Mouse (Mus musculus) hindbrain, embryonic 12.5 days (tissue): ENCODE data around the gene Ccl5. TPM values are rescaled to one million over a fixed set of nuclear protein-coding genes. Genes with fewer than 3 reads are reported as not detected.

Experiments
- ATAC-seq: fragments of 200-750 bp; cut with Nextera tagmentation; 2 replicates; pipeline ENCODE4 v1.8.0; 2017; ENCODE audit warnings: moderate TSS enrichment; ENCODE audit not compliant: low FRiP score
- H3K27ac ChIP-seq: fragments of 300-500 bp; sonication (generic); 2 replicates; pipeline ENCODE4 v1.5.1; 2016; ENCODE audit warnings: mild to moderate bottlenecking
- H3K27me3 ChIP-seq: fragments of 300-500 bp; sonication (generic); 2 replicates; pipeline ENCODE4 v1.6.1; 2016; ENCODE audit warnings: mild to moderate bottlenecking
- H3K36me3 ChIP-seq: fragments of 300-500 bp; sonication (generic); 2 replicates; pipeline ENCODE4 v1.6.1; 2016; ENCODE audit warnings: mild to moderate bottlenecking
- H3K4me1 ChIP-seq: fragments of 300-500 bp; sonication (generic); 2 replicates; pipeline ENCODE4 v1.6.1; 2016
- H3K4me2 ChIP-seq: fragments of 300-500 bp; sonication (generic); replicated peaks from 2 replicates; pipeline ENCODE4 v1.6.1; 2016; ENCODE audit warnings: mild to moderate bottlenecking
- H3K4me3 ChIP-seq: fragments of 300-500 bp; sonication (generic); 2 replicates; pipeline ENCODE4 v1.5.1; 2016; ENCODE audit warnings: mild to moderate bottlenecking
- H3K9ac ChIP-seq: fragments of 300-500 bp; sonication (generic); 2 replicates; pipeline ENCODE4 v1.6.1; 2016; ENCODE audit warnings: mild to moderate bottlenecking, moderate library complexity
- H3K9me3 ChIP-seq: fragments of 300-500 bp; sonication (generic); replicated peaks from 2 replicates; pipeline ENCODE4 v1.6.1; 2016; ENCODE audit warnings: mild to moderate bottlenecking
- WGBS: fragments of 180-500 bp; shearing (Covaris S2); methylation state at CpG from one replicate; pipeline ENCODE4 v1.1.7; 2016; 5-methylcytosine and 5-hydroxymethylcytosine counted together
- polyA plus RNA-seq: library from polyadenylated mRNA; unstranded; fragments of >200 nt; fragmentation: Nextera tagmentation; extraction: Ambion mirVana; gene quantifications from 2 replicates; pipeline ENCODE4 v1.2.1, GENCODE M21; 2016

The Ccl5 gene
- polyA plus RNA-seq, 1 experiment from 2014 or later, result not detected

DNA sequence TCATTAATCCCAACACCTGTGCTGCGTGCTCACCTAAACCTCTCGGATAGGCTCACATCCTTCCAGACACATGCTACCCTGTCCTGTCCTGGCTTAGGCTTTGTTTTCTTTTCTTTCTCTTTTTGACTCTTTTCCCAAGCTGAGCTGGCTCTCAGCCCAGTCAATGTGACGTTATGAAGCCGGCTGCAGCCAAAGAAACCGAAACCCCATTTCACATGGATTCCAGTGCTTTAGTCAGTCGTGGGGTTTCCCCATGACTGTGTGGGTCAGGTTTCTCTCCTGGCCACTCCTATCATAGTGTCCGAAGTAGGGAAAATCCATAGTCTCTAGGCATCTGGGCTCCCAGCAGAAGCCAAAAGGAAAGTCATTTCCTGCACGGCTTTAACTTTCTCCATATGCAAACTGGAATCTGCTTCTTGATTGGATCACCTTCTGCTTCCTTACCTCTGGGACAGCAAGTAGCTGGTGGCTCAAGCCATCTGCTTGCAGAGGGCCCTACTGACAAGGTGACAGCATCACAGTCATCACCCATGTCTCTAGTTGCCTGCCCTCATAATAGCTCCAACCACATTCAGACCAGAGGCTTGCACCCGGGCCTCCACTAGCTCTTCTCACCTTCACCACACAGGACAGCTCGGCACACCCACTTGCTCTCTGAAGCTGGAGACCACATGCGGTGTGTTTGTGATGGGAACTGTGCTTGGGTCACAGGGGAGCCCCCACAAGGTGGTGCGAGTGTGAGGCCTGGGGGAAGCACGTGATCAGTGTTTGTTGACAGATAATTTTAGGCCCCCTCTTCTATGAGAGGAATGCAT is 4.5 kb upstream of the Ccl5 start:
- Histone ChIP-seq H3K4me2 (no peak overlapping the region), H3K9me3 (no peaks in the 10 kb centered on the region), H3K27me3 (no peaks in the 10 kb centered on the region), H3K9ac (no peak overlapping the region), H3K36me3 (no peaks in the 10 kb centered on the region), H3K4me3 (no peak overlapping the region), H3K27ac (no peak overlapping the region; the same call in 1 of the 2 replicates), H3K4me1 (peaks cover 9% of the 10 kb centered on the region; the same call in 1 of the 2 replicates)
- WGBS, result 52% methylated on average over 13 of the region's 13 CpGs
- no peak for ATAC-seq

DNA sequence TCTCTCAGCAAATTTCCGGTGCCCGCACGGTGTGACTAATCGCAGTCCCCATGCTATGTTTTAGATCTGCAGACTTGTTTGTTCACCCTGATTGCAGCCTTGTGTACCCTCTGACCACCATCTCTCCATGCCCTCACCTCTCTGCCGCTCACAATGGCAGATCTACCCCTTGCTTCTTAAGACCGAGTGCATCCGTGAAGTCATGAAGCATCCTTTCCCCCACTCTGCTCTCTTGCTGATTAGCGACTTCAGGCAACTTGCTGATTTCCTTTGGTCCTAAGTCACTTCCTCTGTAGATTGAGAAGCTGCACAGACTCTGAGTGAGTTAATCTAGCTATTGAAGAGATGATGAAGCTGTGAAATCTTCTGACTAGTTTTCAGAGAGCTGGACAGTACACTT is 3.8 kb upstream of the Ccl5 start:
- Histone ChIP-seq H3K9ac (no peak overlapping the region), H3K36me3 (no peaks in the 10 kb centered on the region), H3K4me2 (no peak overlapping the region), H3K4me1 (peaks cover 9% of the 10 kb centered on the region; the same call in 1 of the 2 replicates), H3K4me3 (no peak overlapping the region), H3K9me3 (no peaks in the 10 kb centered on the region), H3K27ac (no peak overlapping the region), H3K27me3 (no peaks in the 10 kb centered on the region)
- WGBS, result 84% methylated on average over 8 of the region's 8 CpGs
- no peak for ATAC-seq

DNA sequence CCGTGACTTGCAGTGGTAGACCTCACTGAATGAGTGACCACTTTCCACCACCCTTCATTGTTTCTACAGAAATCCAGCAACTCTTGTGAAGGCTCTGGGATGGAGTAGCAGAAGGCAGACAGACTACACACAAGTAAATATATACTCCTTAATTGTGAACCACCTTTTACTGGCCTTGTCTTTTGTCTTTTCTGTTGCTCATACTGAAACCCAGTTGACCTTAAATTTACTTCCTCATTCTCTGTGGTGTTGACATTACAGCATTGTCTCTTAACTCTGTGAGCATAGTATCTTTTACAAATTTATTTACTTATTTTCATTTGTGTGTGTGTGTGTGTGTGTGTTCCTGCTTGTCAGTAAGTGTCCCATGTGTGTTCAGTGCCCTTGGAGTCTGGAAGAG is 2.9 kb upstream of the Ccl5 start:
- no peak for ATAC-seq
- Histone ChIP-seq H3K27me3 (no peaks in the 10 kb centered on the region), H3K4me2 (no peak overlapping the region), H3K9ac (no peak overlapping the region), H3K4me1 (peaks cover 9% of the 10 kb centered on the region; the same call in 1 of the 2 replicates), H3K27ac (no peak overlapping the region), H3K4me3 (no peak overlapping the region), H3K36me3 (no peaks in the 10 kb centered on the region), H3K9me3 (no peaks in the 10 kb centered on the region)
- WGBS, result 86% methylated on average over 1 of the region's 1 CpGs

DNA sequence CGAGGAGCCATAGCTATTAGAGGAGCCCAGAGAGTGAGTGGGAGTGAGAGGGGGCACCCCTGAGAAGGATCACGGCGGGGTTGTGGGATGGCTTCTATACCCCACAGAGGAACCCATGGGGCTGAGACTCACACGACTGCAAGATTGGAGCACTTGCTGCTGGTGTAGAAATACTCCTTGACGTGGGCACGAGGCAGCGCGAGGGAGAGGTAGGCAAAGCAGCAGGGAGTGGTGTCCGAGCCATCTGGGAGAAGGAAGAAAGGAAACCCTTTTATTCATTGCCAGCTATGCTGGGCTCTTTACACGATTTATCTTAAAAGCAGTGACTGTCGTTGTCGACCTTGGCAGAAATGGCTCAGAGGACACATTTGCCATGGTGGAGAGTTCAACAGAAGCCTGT is 1.3 kb downstream of the Ccl5 start:
- no peak for ATAC-seq
- Histone ChIP-seq H3K4me3 (no peak overlapping the region), H3K36me3 (no peaks in the 10 kb centered on the region), H3K4me2 (no peak overlapping the region), H3K9me3 (no peaks in the 10 kb centered on the region), H3K27me3 (no peaks in the 10 kb centered on the region), H3K9ac (no peak overlapping the region), H3K4me1 (no peaks in the 10 kb centered on the region), H3K27ac (no peak overlapping the region)
- WGBS, result 67% methylated on average over 12 of the region's 12 CpGs

DNA sequence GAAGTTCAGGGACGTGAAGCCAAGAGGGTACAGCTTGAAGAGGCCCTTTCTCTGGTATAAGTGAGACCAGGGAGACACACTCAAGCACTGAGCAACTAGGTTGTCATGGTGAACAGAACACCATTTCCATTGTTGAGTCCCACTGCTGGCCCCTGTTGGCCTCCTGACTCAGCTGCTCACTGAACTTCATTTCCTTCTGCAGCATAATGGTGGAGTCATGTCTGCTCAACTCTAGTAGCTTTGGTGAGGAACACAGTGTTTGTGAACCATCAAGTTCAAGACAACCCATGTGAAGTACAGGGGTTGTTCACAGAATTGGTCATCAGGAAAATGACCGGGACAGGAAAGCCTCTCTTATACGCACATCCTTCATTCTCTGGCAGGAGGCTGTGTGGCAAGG is 8.2 kb downstream of the Ccl5 start, which contains the start of gene Heatr9:
Gene Heatr9 (minus strand): TSS at position 101 of the 400 bp plus-strand sequence.
- no peak within 1 kb of the TSS for H3K27ac ChIP-seq
- no peak for ATAC-seq
- no peak within 1 kb of the TSS for H3K4me3 ChIP-seq
- H3K9me3 ChIP-seq, result no peaks in the 10 kb centered on the region
- H3K36me3 ChIP-seq, result no peaks in the 10 kb centered on the region
- H3K4me1 ChIP-seq, result no peaks in the 10 kb centered on the region
- WGBS, result 83% methylated on average over 3 of the region's 3 CpGs
- H3K9ac ChIP-seq, result no peak within 1 kb of the TSS
- H3K27me3 ChIP-seq, result no peaks in the 10 kb centered on the region
- no peak within 1 kb of the TSS for H3K4me2 ChIP-seq

DNA sequence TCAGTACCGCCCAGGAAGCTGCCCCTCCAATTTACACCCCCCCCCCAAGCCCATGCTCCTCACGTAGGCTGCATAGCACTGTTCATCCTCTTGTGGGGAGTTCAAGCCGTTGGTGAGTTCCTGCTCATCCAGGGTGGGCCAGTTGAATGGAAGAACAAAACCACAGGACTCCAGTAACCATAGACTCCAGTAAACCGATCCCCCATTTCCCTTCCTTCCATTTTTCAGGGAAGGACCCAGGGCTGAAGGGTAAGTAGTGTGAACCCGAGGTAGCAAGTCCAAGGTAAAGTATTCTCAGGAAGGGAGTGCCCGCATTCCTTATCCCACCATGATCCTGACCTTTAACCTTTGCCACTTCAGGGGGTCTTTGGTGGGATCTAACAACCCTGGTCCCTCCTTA is 11.9 kb downstream of the Ccl5 start:
- no peak overlapping the region for H3K9ac ChIP-seq
- no peaks in the 10 kb centered on the region for H3K27me3 ChIP-seq
- H3K4me3 ChIP-seq, result no peak overlapping the region
- 74% methylated on average over 6 of the region's 6 CpGs for WGBS
- H3K4me1 ChIP-seq, result no peaks in the 10 kb centered on the region
- no peaks in the 10 kb centered on the region for H3K36me3 ChIP-seq
- H3K9me3 ChIP-seq, result no peaks in the 10 kb centered on the region
- ATAC-seq, result no peak
- no peak overlapping the region for H3K27ac ChIP-seq
- no peak overlapping the region for H3K4me2 ChIP-seq

DNA sequence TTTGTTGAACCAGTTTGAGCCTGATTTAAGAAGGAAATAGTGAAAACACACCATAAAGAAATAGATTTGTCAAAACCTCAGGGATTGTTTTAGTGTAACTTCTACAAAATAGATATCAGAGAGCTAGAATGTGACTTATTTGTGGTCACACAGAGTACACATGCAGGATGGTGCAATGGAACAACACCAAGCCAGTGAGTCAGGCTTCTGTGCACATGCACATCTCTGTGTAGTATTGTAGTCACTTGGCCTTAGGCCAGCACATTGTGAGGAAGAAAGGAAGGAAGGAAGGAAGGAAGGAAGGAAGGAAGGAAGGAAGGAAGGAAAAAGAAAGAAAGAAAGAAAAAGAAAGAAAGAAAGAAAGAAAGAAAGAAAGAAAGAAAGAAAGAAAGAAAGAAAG is 13.2 kb downstream of the Ccl5 start:
- no peak for ATAC-seq
- Histone ChIP-seq H3K4me2 (no peak overlapping the region), H3K36me3 (no peaks in the 10 kb centered on the region), H3K4me1 (no peaks in the 10 kb centered on the region), H3K9ac (no peak overlapping the region), H3K9me3 (no peaks in the 10 kb centered on the region), H3K4me3 (no peak overlapping the region), H3K27ac (no peak overlapping the region), H3K27me3 (no peaks in the 10 kb centered on the region)

DNA sequence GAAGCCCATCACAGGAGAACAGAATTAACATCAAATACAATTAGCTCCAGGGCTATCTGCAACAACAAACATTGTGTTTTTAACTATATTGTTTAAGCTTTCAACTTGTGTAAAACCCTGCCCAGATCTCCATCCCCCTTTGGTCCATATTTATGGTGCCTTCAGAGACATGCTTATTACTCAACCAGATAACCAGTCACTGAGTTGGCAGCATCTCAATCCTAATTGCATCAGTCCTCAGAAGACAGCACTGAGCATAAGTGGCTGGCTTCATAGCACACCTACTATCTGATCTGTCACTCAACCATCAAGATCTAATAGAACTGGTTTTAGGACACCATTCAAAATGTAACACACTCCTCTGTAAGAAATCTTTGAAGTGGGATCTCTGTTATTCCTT is 20.8 kb downstream of the Ccl5 start:
- Histone ChIP-seq H3K4me3 (no peak overlapping the region), H3K36me3 (peaks cover 31% of the 10 kb centered on the region), H3K27me3 (no peaks in the 10 kb centered on the region), H3K9me3 (no peaks in the 10 kb centered on the region), H3K4me1 (no peaks in the 10 kb centered on the region), H3K9ac (no peak overlapping the region), H3K27ac (no peak overlapping the region), H3K4me2 (no peak overlapping the region)
- no peak for ATAC-seq

DNA sequence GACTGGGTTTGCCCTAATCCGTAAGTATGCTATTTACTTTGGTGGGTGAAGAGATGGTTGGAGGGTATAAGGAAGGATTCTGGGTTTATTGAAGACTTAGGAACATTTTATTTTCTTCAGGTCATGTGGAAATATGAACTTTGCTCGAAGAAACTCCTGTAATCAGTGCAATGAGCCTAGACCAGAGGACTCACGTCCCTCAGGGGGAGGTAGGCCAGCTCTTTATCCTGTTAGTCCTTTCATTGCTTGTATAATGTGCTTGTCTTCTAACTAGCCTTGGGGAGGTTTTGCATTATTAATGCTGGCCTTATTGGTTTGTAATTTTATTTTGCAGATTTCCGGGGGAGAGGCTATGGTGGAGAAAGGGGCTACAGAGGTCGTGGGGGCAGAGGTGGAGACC is 26.0 kb downstream of the Ccl5 start:
- no peak overlapping the region for H3K4me3 ChIP-seq
- 93% methylated on average over 5 of the region's 5 CpGs for WGBS
- peaks cover 64% of the 10 kb centered on the region for H3K36me3 ChIP-seq

DNA sequence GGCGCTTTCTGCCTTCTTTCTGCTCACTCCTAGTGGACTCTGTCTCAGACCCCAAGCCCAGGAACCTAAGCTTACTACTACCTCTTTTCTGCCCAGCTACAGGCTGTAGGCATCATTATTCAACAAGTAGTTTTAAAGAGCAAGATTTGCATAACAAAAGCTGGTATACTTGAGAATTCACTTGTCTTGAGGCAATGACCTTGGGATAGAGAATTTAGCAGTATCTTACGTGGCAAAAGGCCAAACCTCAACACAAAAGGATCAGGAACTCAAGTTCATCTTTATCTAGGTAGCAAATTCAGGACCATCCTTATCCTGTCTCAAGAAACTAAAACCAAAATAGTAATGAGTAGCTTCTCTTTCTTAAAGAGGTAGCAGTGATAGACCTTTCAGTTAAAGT is 34.7 kb downstream of the Ccl5 start:
- 71% methylated on average over 2 of the region's 2 CpGs for WGBS
- no peak overlapping the region for H3K4me3 ChIP-seq
- H3K27me3 ChIP-seq, result no peaks in the 10 kb centered on the region
- H3K27ac ChIP-seq, result no peak overlapping the region
- no peak overlapping the region for H3K4me2 ChIP-seq
- H3K4me1 ChIP-seq, result no peaks in the 10 kb centered on the region
- peaks cover 14% of the 10 kb centered on the region for H3K36me3 ChIP-seq
- H3K9ac ChIP-seq, result no peak overlapping the region
- ATAC-seq, result no peak
- no peaks in the 10 kb centered on the region for H3K9me3 ChIP-seq

More for the DNA sequence above, 26.0 kb downstream of the Ccl5 start:
- no peaks in the 10 kb centered on the region for H3K4me1 ChIP-seq
- no peak overlapping the region for H3K9ac ChIP-seq
- no peak overlapping the region for H3K4me2 ChIP-seq
- H3K27me3 ChIP-seq, result no peaks in the 10 kb centered on the region
- H3K9me3 ChIP-seq, result no peaks in the 10 kb centered on the region
- no peak for ATAC-seq
- no peak overlapping the region for H3K27ac ChIP-seq

DNA sequence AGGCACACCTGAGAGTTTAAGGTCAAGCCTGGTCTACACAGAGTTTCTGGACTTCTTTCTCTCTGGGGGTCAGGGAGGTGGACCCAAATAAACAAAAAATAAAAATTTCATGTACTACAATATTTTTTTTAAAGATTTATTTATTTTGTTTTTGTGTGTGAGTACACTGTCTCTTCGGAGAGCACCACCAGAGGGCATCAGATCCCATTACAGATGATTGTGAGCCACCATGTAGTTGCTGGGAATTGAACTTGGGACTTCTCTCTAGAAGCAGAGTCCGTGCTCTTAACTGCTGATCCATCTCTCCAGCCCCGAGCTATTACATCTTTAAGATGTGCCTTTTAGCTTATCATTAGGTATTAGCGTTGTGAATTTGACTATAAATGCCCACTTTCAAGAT is 38.8 kb downstream of the Ccl5 start:
- no peak overlapping the region for H3K4me2 ChIP-seq
- 87% methylated on average over 4 of the region's 4 CpGs for WGBS
- H3K4me3 ChIP-seq, result no peak overlapping the region
- no peaks in the 10 kb centered on the region for H3K4me1 ChIP-seq
- H3K9me3 ChIP-seq, result no peaks in the 10 kb centered on the region
- no peak for ATAC-seq
- H3K36me3 ChIP-seq, result peaks cover 27% of the 10 kb centered on the region
- no peak overlapping the region for H3K27ac ChIP-seq
- no peak overlapping the region for H3K9ac ChIP-seq
- no peaks in the 10 kb centered on the region for H3K27me3 ChIP-seq
